Mouse (Mus musculus) C3H10T1/2 (cell line): Measurements from ENCODE around the gene Pcna. TPM values are rescaled to one million over a fixed set of nuclear protein-coding genes. Genes with fewer than 3 reads are reported as not detected.

Source experiments
- polyA plus RNA-seq, 2 experiments: library from polyadenylated mRNA; unstranded; fragments of >200 nt; fragmentation: generic; extraction: Trizol; gene quantifications; one replicate each; pipeline ENCODE4 v1.2.1; 2012; ENCODE audit warnings: missing spikeins in 2 of 2

Gene Pcna
- polyA plus RNA-seq = 10 to 100 TPM; 39.3 to 59.3 TPM

DNA sequence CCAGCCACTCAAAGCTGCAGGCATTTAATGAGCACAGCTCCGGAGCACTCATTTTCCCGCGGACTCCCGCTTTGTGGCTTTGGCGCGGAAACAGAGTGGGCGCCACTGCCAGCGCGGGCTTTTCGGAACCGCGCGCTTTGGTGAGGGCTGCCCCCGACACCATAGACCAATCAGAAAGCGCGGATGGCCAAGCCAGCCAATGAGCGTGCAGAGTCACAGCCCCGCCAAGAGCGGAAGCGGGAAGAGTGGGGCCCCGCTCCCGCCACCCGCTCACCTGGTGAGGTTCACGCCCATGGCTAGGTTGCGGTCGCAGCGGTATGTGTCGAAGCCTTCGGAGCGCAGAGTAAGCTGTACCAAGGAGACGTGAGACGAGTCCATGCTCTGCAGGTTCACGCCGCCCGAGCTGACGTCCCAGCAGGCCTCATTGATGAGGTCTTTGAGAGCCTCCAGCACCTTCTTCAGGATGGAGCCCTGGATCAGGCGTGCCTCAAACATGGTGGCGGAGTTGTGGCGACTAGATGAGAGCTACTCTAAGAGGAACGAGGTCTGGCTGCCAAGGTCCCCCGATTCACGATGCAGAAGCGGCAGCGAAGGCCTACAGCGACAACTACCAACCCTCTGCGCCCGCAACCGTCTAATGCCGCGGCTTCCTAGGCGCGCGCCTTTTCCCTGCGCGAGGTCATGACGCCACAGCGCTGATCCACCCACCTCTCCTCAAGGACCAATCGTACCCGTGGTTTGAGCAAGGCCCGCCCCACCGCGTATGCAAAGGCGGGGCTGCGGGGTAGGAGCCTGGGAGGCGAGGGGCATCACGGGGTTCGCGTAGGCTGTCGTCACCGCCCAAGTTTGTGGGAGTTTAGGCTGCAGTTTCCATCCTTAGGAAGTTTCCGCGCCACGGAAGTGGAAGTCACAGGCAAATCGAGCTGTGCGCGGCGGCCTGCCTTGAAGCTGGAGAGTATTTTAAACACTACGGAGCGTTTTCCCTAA, at the start of gene Pcna:
Gene Pcna (minus strand): TSS at position 773 of the 987 bp plus-strand sequence.

DNA sequence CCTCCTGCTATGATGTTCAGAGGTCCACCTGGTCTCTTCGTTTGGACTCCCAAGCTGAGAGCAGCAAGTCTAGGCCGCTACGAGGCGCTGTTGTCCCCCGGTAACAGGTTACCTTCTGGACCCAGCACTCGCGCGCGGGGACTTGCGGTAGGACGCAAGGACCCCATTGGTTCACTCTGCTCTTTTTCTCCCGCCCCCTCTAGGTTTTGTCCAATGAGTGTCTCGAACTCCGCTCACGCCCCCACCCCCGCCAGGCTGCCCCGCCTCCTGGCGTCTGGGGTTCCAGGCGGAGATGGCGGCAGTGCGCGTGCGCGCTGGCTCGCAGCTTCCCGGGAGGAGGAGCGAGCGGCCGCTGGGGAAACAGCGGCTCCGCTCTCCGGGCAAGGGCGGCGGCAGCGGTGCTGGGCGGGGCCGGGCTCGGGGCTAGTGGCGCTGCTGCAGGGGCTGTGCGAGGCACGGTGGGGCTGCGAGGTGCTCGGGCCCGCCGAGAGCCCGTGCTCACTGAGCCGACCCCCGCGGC, 9.8 kb upstream of the Pcna start, which contains the start of gene Cds2:
Gene Cds2 (plus strand): TSS at position 270 of the 520 bp plus-strand sequence.

DNA sequence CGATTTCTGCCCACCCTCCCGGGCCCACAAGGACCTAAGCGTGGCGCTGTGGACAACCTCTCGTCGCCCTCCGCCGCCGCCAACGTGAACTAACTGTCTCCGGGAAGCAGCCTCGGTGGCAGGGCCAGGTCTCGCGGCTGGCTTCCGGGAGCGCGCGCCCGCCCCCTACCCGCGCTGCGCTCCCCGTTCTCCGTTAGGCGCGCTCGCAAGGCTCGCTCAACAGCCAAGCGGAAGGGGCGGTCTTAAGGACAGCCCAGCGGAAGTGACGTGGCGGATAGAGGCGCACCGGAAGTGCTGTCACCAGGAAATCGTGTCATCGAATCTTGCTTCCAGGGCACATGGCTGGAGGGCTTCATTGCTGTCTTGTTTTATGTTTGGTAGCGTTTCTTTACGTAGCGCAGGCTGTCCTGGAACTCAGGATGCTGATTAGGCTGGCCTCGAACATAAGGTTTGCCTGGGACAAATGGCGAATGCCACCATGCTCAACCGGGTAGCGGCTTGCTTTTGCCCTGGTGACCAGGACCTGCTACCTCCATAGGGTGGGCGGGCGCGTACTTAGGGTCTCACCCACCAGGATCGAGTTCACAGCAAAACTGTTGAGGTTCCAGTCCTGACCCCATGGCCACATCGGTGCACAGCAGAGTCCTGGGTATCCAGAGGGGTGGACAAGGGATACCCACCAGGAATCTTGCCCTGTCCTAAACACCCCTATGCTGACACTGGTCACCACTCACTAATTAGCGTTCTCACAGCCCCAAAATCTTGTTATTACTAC, 5.4 kb downstream of the Pcna start, which contains the start of gene Tmem230:
Gene Tmem230 (minus strand): TSS at position 269 of the 775 bp plus-strand sequence.

Other genes with a start within 250 kb of the Pcna start
- gene Rassf2, start 223.1 kb downstream of the Pcna start, polyA plus RNA-seq = 1 to 10 TPM in 1 of 2 experiments, under 1 TPM in 1; 0.05 to 4.7 TPM
- gene Slc23a2, start 108.2 kb downstream of the Pcna start, polyA plus RNA-seq = 1 to 10 TPM in 1 of 2 experiments, under 1 TPM in 1; 0.76 to 7.2 TPM
- gene Tmem230, start 5.5 kb downstream of the Pcna start, polyA plus RNA-seq = 10 to 100 TPM in 1 of 2 experiments, 1 to 10 TPM in 1; 3.5 to 41.2 TPM
- gene Cds2, start 9.8 kb upstream of the Pcna start, polyA plus RNA-seq = 10 to 100 TPM in 1 of 2 experiments, 1 to 10 TPM in 1; 7.4 to 13.5 TPM
- gene Prokr2, start 132.1 kb upstream of the Pcna start, polyA plus RNA-seq = not detected